Mouse (Mus musculus): ENCODE results near the gene Sox6.

DNA sequence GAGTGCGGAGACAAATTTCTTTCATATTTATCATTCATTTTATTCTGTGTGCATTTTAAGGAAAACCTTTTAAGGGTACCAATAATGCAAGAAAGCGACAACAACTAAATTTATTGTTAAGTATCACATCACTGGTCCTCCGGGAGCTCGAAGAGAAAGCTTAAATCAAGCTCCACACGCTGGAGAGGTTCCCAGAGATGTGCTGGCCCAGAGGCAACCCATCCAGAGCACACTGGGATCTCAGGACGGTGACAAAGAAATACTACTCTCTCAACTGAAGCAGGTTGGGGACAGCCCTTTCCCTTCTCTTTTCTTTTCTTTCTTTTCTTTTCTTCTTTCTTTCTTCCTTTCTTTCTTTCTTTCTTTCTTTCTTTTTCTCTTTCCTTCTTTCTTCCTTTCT lies 173.4 kb downstream of the Sox6 start:
- TF ChIP-seq CTCF (IDR thresholded peaks at IDR 0.05; ENCODE audit: borderline replicate concordance, insufficient read depth, low read length) (no peak), POLR2A (IDR thresholded peaks at IDR 0.05; ENCODE audit: low read depth, low read length) (no peak)

Data from embryonic fibroblast, embryonic 13.5 days (primary cell).